Mouse (Mus musculus) ovary, postnatal 36 days (tissue): ENCODE measurements around the gene Pacs1.

Experiments
- DNase-seq: peaks from one replicate; pipeline ENCODE4 v3.0.0; 2022; ENCODE audit warnings: low spot score, mixed read lengths

The Pacs1 gene

GRCm38 (mm10) chr19:5272801-5273733 lies at the start of gene Pacs1:
Pacs1 (minus strand) TSS chr19:5273119.
- peak; percentile 93 for DNase-seq

DNA sequence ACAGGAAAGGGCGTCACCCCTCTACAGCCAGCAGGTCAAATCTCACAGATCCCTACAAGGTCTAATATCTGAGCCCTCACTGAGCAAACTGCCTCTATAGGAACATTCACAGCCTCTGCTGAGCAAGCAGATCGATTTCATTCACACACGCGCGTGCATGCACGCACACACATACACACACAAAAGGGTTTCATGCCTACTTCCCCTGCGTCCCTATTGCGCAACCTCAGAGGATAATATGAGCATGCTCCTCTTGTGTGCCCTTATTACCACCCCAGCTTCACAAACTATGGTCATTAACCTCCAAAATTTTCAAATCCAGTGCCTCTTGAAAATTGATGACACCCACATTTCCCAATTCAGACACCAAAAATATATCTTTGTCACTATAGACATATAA lies 40.3 kb upstream of the Pacs1 start:
- no peak for DNase-seq

DNA sequence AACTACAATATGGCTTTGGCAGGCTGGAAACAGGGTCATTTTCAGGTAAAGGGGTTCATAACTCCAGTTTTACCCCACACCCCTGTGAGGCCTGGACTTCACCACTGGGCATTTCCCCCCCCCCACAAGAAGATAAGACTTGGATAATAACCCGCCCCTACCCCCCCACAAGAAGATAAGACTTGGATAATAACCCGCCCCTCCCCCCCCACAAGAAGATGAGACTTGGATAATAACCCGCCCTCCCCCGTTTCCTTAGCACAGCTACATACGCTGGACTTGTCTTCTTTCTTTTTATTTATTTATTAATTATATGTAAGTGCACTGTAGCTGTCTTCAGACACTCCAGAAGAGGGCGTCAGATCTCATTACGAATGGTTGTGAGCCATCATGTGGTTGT lies 36.1 kb upstream of the Pacs1 start:
- DNase-seq, result no peak

GRCm38 (mm10) chr19:5306968-5307734 lies 34.2 kb upstream of the Pacs1 start:
- DNase-seq, result peak; percentile 20

GRCm38 (mm10) chr19:5306279-5306678 lies 33.4 kb upstream of the Pacs1 start:
- DNase-seq, result no peak

DNA sequence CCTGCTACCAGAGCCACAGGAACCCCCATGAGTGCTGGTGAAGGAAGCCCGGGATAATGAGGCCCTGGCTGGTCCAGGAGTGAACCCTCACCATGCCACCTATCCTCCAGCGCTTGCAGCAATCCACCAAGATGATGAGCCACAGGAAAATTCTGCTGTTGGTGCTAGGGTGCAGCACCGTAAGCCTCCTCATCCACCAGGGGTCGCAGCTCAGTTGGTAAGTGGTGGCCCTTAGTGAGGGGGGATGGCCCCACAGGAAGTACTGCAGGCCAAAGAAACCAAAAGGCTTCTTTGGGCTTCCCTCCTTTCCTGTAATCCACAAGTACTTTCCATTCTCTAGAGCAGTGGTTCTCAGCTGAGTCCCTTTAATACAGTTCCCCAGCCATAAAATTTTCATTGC lies 29.5 kb upstream of the Pacs1 start:
- peak; percentile 52 for DNase-seq

- no peak for DNase-seq
These were observed 27.7 kb upstream of the Pacs1 start for GRCm38 (mm10) chr19:5300588-5300987.

DNA sequence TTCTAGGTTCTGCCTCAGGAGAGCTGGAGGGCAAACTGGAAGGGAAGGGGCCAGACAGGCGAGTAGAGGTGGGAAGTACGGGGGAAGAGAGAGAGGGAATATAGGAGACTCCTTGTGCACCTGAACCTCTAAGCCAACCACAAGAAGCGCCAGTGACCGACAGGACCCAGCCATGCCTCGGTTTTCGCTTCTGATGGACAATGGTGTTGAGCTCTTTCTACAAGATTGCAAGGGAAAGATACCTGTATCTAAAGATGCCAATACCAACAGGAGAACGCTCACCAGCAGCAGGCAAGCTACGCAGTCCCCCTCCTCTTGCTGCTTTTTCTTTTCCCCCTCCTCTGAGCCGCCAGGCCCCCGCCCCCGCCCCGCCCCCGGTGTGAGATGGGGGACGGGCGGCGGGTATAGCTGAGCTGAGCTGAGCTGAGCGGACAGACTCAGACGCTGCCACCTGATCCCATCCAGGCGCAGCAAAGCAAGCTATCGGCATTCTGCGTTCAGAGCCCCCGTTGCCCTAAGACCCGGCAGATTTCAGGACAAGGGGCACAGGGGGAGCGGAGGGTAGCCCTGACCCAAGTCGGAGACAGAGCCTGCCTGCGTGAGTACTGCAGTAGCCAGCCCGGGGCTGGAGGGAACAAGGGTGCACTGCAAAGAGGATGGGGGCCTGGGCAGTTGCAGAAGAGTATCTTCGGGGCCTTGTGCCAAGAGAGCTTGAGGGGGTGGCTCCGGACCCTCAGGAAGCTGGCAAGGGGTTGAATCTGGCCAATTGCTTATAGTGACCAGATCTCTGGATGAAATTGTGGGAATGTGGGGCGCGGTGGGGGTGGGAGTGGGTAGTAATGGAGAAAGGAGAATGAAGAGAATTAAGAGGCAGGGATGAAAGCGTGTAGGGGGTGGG lies 25.2 kb upstream of the Pacs1 start, which contains the start of gene Gal3st3:
Gene Gal3st3, plus strand, starts transcription at position 429 of the 898 bp plus-strand sequence.
- DNase-seq, result no peak

- no peak for DNase-seq
These were observed 23.7 kb upstream of the Pacs1 start for GRCm38 (mm10) chr19:5296630-5297029.

DNA sequence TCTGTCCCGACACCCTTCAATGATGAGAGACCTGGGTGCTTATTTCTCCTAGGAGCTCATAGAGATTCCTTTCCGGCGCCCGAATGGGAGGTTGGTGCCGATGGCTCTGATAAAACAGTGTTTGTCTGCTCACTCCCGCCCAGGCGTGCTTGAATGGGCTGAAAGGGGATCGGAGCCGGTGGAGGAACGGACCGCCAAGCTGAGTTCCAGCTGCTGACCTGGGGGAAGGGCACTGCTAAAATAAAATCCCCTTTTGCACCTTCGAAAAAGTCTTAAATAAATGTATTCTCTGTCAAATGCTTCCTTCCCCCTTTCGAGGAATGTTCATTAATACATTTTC lies 22.8 kb upstream of the Pacs1 start:
- no peak for DNase-seq

GRCm38 (mm10) chr19:5294972-5295735 lies 22.2 kb upstream of the Pacs1 start, which contains the start of gene Sf3b2:
Sf3b2 (minus strand) TSS chr19:5295455.
- DNase-seq, result peak; percentile 95

GRCm38 (mm10) chr19:5278381-5278780 lies 5.5 kb upstream of the Pacs1 start:
- DNase-seq, result no peak

- no peak for DNase-seq
These were observed 4.2 kb upstream of the Pacs1 start for GRCm38 (mm10) chr19:5277140-5277539.

- DNase-seq, result no peak
These were observed 3.6 kb upstream of the Pacs1 start for GRCm38 (mm10) chr19:5276531-5276930.

- DNase-seq, result no peak
These were observed 2.8 kb upstream of the Pacs1 start for GRCm38 (mm10) chr19:5275736-5276135.

GRCm38 (mm10) chr19:5274641-5275040 lies 1.7 kb upstream of the Pacs1 start:
- no peak for DNase-seq

DNA sequence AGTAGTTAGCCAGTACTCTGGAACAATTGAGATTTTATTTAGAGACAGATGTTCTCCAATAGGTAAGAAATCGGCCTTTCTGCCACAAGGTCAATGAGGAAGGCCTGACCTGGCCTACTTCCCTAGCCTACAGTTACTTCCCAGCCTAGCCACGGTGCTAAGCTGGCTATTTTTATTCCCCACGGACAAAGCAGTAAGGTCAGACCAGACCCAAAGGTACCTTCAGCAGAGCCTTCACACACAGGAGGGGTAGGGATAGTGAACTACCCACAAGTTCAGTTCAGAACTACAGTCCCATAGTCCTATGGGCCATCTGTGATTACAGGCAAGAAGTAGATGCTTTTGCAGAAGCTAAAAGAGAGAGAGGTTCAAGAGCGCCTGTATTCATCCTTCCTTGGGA lies 997 bp upstream of the Pacs1 start:
- DNase-seq, result no peak

DNA sequence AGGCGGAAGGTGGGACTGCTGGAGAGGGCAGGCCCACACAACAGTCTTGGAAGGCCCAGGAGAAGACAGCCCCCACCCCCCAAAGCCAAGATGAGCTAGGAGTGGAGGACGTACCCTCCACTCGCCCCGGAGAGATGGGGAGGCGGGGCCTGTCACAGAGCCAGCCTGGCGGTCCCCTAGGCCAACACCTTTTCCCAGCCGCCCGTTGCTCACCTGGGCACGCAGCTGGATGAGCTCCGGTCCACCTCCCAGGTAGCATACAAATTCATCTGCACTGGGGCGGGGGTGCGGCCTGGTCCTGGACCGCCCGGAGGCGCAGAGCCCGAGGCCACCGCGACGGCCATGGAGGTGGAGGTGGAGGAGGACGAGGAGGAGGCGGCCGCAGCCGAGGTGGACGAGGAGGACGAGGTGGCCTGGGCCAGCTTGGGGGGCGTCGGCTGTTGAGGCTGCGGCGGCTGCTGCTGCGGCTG lies 558 bp downstream of the Pacs1 start:
- DNase-seq, result peak; percentile 60

GRCm38 (mm10) chr19:5271430-5271829 lies 1.5 kb downstream of the Pacs1 start:
- no peak for DNase-seq

GRCm38 (mm10) chr19:5269392-5269791 lies 3.5 kb downstream of the Pacs1 start:
- no peak for DNase-seq

- no peak for DNase-seq
These were observed 4.0 kb downstream of the Pacs1 start for GRCm38 (mm10) chr19:5268875-5269274.
